Mouse (Mus musculus): ENCODE measurements around the gene Vamp9. TPM values are rescaled to one million over a fixed set of nuclear protein-coding genes. Genes with fewer than 3 reads are reported as not detected.
A peak's percentile ranks its signal among the peaks of the same experiment; 100 is the strongest.

The Vamp9 gene
- 0.64 and 0.86 TPM in 2 replicates for polyA plus RNA-seq (2015; fragmentation: Nextera tagmentation; extraction: Ambion mirVana)

DNA sequence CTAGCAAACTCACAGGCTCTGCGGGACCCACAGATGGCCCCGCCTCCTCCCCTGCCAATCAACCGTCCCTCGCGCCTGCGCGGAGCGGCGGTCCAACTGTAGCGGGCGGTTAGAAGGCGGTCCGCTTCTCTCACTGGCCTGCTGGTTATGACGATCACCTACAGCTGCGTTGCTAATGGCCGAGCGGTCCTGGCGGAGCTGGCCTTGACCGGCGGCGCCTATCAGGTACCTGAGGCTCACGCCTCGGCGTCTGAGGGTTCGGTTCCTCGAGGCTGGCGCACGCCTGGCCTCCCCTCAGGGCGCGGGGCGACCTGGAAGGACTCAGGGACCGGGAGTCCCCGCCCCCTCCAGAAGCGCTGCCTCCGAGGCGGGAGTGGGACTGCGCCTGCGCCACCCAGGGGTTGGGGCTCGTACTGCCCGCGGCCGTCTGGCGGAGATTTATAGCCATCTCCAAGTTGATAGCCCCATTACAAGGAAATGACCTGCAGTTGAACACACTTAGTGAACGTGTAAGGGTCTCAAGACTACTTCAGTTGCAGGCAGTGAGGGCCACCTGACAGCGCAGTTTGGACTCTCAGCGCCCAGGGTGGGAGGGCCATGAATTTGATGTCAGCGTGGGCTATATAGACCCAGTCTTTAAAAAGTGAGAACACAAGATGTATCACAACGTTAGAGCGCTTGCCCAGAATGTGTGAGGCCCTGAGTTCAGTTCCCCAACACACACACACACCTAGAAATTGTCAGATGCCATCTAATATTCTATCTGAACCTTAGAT is at the start of gene Vamp9:
TSS of gene Vamp9 (plus strand) at position 74 of the 776 bp plus-strand sequence.
- H3K36me3 ChIP-seq, result no peaks in the 10 kb centered on the region
- H3K27me3 ChIP-seq, result no peaks in the 10 kb centered on the region
- H3K27ac ChIP-seq (replicated peaks), result peak within 1 kb of the TSS; percentile 84
- H3K4me3 ChIP-seq, result peak within 1 kb of the TSS; percentile 71
- ATAC-seq (replicated peaks), result peak; percentile 99
- no peaks in the 10 kb centered on the region for H3K9me3 ChIP-seq
- H3K4me2 ChIP-seq (replicated peaks), result peak within 1 kb of the TSS; percentile 59
- H3K4me1 ChIP-seq, result 0 out of 2 replicates have a peak, but pooled peaks cover 4% of the 10 kb centered on the region
- H3K9ac ChIP-seq (replicated peaks), result peak within 1 kb of the TSS; percentile 70
- 8% methylated on average over 49 of the region's 49 CpGs for WGBS

- Histone ChIP-seq H3K36me3 (no peaks in the 10 kb centered on the region), H3K4me1 (peaks cover 7% of the 10 kb centered on the region), H3K27ac (replicated peaks) (no peak overlapping the region), H3K27me3 (no peaks in the 10 kb centered on the region), H3K4me3 (no peak overlapping the region), H3K4me2 (replicated peaks) (no peak overlapping the region), H3K9ac (replicated peaks) (no peak overlapping the region), H3K9me3 (no peaks in the 10 kb centered on the region)
- WGBS, result 52% methylated on average over 14 of the region's 14 CpGs
- ATAC-seq (replicated peaks), result no peak
Observed at GRCm38 (mm10) chr5:99857106-99857637, 48.9 kb upstream of the Vamp9 start.

GRCm38 (mm10) chr5:99859637-99860433 is 46.2 kb upstream of the Vamp9 start:
- no peak overlapping the region for H3K27ac ChIP-seq (replicated peaks)
- no peak for ATAC-seq (replicated peaks)
- H3K4me2 ChIP-seq (replicated peaks), result no peak overlapping the region
- H3K36me3 ChIP-seq, result no peaks in the 10 kb centered on the region
- WGBS, result 60% methylated on average over 13 of the region's 13 CpGs
- H3K4me3 ChIP-seq, result no peak overlapping the region
- peaks cover 7% of the 10 kb centered on the region for H3K4me1 ChIP-seq
- no peak overlapping the region for H3K9ac ChIP-seq (replicated peaks)
- H3K9me3 ChIP-seq, result no peaks in the 10 kb centered on the region
- no peaks in the 10 kb centered on the region for H3K27me3 ChIP-seq

DNA sequence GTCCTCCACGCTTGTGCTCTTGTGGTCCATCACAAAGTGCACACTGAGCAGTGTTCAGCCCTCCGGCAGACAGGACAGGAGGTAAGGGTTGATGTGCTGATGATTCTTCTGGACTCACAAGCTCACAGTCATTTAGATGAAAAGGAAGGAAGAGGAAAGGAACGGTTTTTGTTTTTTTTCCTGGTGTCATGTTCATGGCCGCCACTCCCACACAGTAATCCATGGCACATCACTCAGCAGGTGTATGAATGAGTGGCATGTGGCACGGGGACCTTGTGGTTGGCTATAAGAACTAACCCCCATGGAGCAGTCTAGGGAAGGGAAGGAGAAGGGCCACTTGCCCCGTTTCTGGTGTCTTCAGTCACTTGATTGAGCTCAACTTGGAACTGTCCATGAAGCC is 44.2 kb upstream of the Vamp9 start:
- Histone ChIP-seq H3K4me1 (peaks cover 4% of the 10 kb centered on the region; the same call in 1 of the 2 replicates), H3K36me3 (no peaks in the 10 kb centered on the region), H3K9ac (replicated peaks) (no peak overlapping the region), H3K4me3 (no peak overlapping the region), H3K27ac (replicated peaks) (no peak overlapping the region), H3K27me3 (no peaks in the 10 kb centered on the region), H3K9me3 (no peaks in the 10 kb centered on the region), H3K4me2 (replicated peaks) (no peak overlapping the region)
- no peak for ATAC-seq (replicated peaks)
- WGBS, result 87% methylated on average over 6 of the region's 6 CpGs

DNA sequence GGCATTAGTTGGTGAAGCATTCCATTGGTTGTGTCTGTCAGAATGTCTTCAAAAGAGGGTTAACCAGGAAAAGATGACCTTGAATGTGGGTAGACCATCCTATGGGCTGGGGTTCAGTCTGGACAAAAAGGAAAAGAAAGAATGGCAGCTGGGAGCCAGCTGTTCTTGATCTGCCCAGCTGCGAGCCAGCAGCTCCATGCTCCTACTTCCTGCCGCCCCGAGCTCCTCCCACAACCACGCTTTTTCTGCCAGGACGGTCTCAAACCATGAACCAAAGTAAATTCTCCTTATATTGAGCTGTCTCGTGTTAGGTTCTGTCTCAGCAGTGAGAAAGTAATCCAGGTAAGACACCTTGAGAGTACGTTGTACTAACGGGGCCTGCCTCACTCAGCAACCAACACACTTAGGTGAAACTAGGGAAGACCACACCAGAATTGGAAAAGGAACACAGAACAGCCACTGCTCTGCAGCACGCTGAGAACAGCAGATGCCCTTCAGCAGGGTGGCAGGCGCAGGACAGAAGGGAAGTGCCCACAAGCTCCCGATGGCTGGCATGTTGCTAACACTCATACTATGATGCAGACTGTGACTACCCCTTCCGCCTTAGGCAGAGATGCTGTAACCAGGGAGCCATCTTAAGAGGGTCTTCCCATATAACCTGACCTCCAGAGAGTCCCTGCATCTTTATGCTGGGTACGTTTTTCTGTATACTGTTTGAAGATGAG is 42.2 kb upstream of the Vamp9 start:
- H3K36me3 ChIP-seq, result no peaks in the 10 kb centered on the region
- ATAC-seq (replicated peaks), result no peak
- no peaks in the 10 kb centered on the region for H3K9me3 ChIP-seq
- no peak overlapping the region for H3K27ac ChIP-seq (replicated peaks)
- H3K4me3 ChIP-seq, result no peak overlapping the region
- 89% methylated on average over 13 of the region's 13 CpGs for WGBS
- H3K9ac ChIP-seq (replicated peaks), result no peak overlapping the region
- H3K4me2 ChIP-seq (replicated peaks), result no peak overlapping the region
- no peaks in the 10 kb centered on the region for H3K27me3 ChIP-seq
- H3K4me1 ChIP-seq, result no peaks in the 10 kb centered on the region

DNA sequence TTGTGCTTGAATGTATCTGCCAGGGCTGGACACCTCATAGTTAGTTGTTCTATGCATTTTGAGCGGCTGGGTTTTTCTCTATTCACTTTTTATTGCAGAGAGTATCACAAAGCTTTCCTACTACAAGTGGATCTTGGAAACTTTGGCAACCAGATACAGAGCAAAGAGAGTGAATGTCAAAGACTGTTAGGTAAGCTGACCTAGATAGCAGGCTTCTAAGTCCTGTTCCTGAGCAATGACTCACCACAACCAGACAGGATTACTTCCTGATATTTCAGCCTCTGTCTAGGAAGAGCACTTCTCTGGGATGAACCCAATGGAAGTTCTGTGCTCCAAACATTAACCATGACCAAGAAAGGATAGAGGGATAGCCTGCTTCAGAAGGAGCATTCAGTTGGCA is 40.3 kb upstream of the Vamp9 start:
- ATAC-seq (replicated peaks), result no peak
- no peaks in the 10 kb centered on the region for H3K36me3 ChIP-seq
- no peaks in the 10 kb centered on the region for H3K4me1 ChIP-seq
- no peaks in the 10 kb centered on the region for H3K27me3 ChIP-seq
- H3K9ac ChIP-seq (replicated peaks), result no peak overlapping the region
- 90% methylated on average over 1 of the region's 1 CpGs for WGBS
- H3K4me2 ChIP-seq (replicated peaks), result no peak overlapping the region
- H3K9me3 ChIP-seq, result no peaks in the 10 kb centered on the region
- no peak overlapping the region for H3K27ac ChIP-seq (replicated peaks)
- H3K4me3 ChIP-seq, result no peak overlapping the region

DNA sequence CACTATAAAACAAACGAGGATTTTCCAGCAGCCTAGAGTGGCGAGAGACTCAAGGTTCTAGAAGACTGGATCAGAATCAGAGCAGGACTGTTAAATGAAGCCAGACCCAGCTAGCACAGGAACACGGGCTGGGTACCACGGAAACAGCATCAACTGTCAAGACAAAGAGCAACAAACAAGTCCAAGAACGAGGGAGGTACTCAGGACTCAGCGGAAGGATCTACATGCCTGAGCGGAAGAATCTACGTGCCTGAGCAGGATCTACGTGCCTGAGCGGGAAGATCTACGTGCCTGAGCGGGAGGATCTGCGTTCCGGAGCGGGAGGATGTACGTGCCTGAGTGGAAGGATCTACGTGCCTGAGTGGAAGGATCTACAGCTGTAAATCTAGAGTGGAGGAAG is 37.8 kb upstream of the Vamp9 start:
- H3K9ac ChIP-seq (replicated peaks), result no peak overlapping the region
- H3K27me3 ChIP-seq, result no peaks in the 10 kb centered on the region
- no peak overlapping the region for H3K4me3 ChIP-seq
- ATAC-seq (replicated peaks), result no peak
- no peak overlapping the region for H3K27ac ChIP-seq (replicated peaks)
- H3K4me1 ChIP-seq, result peaks cover 5% of the 10 kb centered on the region; the same call in 1 of the 2 replicates
- WGBS, result 91% methylated on average over 17 of the region's 17 CpGs
- no peak overlapping the region for H3K4me2 ChIP-seq (replicated peaks)
- H3K9me3 ChIP-seq, result no peaks in the 10 kb centered on the region
- H3K36me3 ChIP-seq, result no peaks in the 10 kb centered on the region

DNA sequence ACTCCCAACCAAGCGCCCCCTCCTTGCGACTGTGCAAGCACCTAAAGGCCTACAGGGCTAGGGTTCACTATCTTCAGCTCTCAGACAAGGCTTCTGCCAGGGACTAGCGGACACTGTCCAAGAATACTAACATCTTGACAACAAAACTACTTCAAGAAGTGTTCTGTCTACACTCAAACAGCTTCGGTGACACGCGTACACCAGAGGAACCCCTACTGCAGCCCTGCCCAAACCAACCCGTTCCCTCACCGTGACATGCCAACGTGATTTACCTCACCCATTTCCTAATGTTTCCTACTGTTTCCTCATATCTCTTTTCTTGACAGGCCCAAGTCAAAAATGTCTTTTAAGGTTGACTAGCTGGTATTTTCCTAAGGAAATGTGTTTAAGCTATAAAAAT is 37.1 kb upstream of the Vamp9 start:
- no peak for ATAC-seq (replicated peaks)
- H3K27ac ChIP-seq (replicated peaks), result no peak overlapping the region
- H3K4me2 ChIP-seq (replicated peaks), result no peak overlapping the region
- peaks cover 5% of the 10 kb centered on the region; the same call in 1 of the 2 replicates for H3K4me1 ChIP-seq
- no peaks in the 10 kb centered on the region for H3K27me3 ChIP-seq
- 94% methylated on average over 9 of the region's 9 CpGs for WGBS
- no peak overlapping the region for H3K9ac ChIP-seq (replicated peaks)
- no peaks in the 10 kb centered on the region for H3K9me3 ChIP-seq
- no peaks in the 10 kb centered on the region for H3K36me3 ChIP-seq
- no peak overlapping the region for H3K4me3 ChIP-seq

GRCm38 (mm10) chr5:99877565-99877964 is 28.5 kb upstream of the Vamp9 start:
- no peaks in the 10 kb centered on the region for H3K9me3 ChIP-seq
- no peak overlapping the region for H3K9ac ChIP-seq (replicated peaks)
- no peak for ATAC-seq (replicated peaks)
- H3K36me3 ChIP-seq, result no peaks in the 10 kb centered on the region
- peaks cover 4% of the 10 kb centered on the region; the same call in 1 of the 2 replicates for H3K4me1 ChIP-seq
- H3K4me2 ChIP-seq (replicated peaks), result no peak overlapping the region
- H3K27me3 ChIP-seq, result no peaks in the 10 kb centered on the region
- H3K27ac ChIP-seq (replicated peaks), result no peak overlapping the region
- no peak overlapping the region for H3K4me3 ChIP-seq
- 71% methylated on average over 9 of the region's 9 CpGs for WGBS

DNA sequence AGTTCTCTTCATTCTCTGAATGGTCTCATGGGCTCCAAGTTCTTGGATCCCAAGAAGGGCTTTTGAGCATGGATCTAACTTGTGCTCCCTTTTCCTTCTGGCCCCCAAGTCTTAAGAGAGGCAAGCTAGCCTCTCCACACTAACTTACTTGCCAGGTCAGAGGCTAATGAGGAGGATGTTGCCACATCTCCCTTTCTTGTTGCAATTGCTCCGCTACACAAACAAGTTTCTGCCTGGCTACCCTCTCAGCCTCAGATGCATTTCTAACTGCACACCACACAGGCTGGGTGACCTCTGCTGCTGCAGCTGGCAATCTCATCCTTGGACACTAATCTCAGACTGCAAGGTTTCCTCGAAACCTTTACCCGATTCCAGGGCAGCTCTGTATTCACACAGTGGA is 23.6 kb upstream of the Vamp9 start:
- H3K4me2 ChIP-seq (replicated peaks), result no peak overlapping the region

DNA sequence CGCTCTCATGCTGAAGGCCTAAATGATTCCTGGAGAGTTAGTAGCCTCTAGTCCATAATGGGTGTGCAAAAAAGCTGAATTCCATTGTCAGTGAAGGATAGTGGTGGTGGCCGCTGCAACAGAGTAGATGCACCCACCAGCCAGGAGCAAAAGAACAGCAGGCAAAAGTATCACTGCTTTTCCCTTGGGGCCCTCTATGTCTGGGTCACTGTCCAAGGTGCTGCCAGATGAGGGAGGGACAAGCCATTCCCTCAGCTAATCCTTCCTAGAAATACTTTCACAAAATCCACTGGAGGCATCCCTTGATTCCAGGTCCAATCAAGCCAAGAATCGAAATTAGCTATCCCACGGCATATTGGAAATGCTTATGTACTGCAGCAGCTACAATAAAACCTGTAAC is 22.0 kb upstream of the Vamp9 start:
- WGBS, result 90% methylated on average over 4 of the region's 4 CpGs
- Histone ChIP-seq H3K36me3 (no peaks in the 10 kb centered on the region), H3K9me3 (no peaks in the 10 kb centered on the region), H3K4me2 (replicated peaks) (no peak overlapping the region), H3K4me3 (no peak overlapping the region), H3K9ac (replicated peaks) (no peak overlapping the region), H3K27ac (replicated peaks) (no peak overlapping the region), H3K4me1 (no peaks in the 10 kb centered on the region), H3K27me3 (no peaks in the 10 kb centered on the region)
- no peak for ATAC-seq (replicated peaks)

More for the DNA sequence above, 23.6 kb upstream of the Vamp9 start:
- no peak overlapping the region for H3K4me3 ChIP-seq
- H3K36me3 ChIP-seq, result no peaks in the 10 kb centered on the region
- ATAC-seq (replicated peaks), result no peak
- H3K4me1 ChIP-seq, result 0 out of 2 replicates have a peak, but pooled peaks cover 3% of the 10 kb centered on the region
- 81% methylated on average over 3 of the region's 3 CpGs for whole genome bisulfite sequencing
- H3K27me3 ChIP-seq, result no peaks in the 10 kb centered on the region
- no peaks in the 10 kb centered on the region for H3K9me3 ChIP-seq
- H3K27ac ChIP-seq (replicated peaks), result no peak overlapping the region
- no peak overlapping the region for H3K9ac ChIP-seq (replicated peaks)
